Mouse (Mus musculus): ENCODE measurements around the gene Rnps1. TPM values are rescaled to one million over a fixed set of nuclear protein-coding genes. Genes with fewer than 3 reads are reported as not detected.

The Rnps1 gene
- 471 and 476 TPM in 2 replicates for polyA plus RNA-seq (2016; fragmentation: Nextera tagmentation; extraction: Ambion mirVana)

GRCm38 (mm10) chr17:24414230-24414976 is at the start of gene Rnps1:
TSS of gene Rnps1 (plus strand) at chr17:24414565.
- Histone ChIP-seq H3K4me3 (peak within 1 kb of the TSS; percentile 84), H3K27ac (replicated peaks) (peak within 1 kb of the TSS; percentile 97), H3K27me3 (replicated peaks; ENCODE audit: low read depth, poor library complexity, severe bottlenecking) (no peaks in the 10 kb centered on the region), H3K4me1 (peaks cover 28% of the 10 kb centered on the region), H3K36me3 (replicated peaks) (peaks cover 60% of the 10 kb centered on the region), H3K9me3 (no peaks in the 10 kb centered on the region)
- DNase-seq (ENCODE audit: low spot score), result peak; percentile 100
- WGBS, result under 1% methylated on average over 64 of the region's 64 CpGs

- no peak overlapping the region for H3K27ac ChIP-seq (replicated peaks)
- 0 out of 2 replicates have a peak, but pooled peaks cover 3% of the 10 kb centered on the region for H3K4me1 ChIP-seq
- peaks cover 8% of the 10 kb centered on the region; the same call in 1 of the 2 replicates for H3K36me3 ChIP-seq (replicated peaks)
- H3K9me3 ChIP-seq, result no peaks in the 10 kb centered on the region
- WGBS, result 56% methylated on average over 13 of the region's 13 CpGs
- no peak overlapping the region for H3K4me3 ChIP-seq
- DNase-seq (ENCODE audit: low spot score), result no peak
- H3K27me3 ChIP-seq (replicated peaks; ENCODE audit: low read depth, poor library complexity, severe bottlenecking), result no peaks in the 10 kb centered on the region
Measured at GRCm38 (mm10) chr17:24365863-24366262, 48.5 kb upstream of the Rnps1 start.

GRCm38 (mm10) chr17:24375094-24375712 is 39.2 kb upstream of the Rnps1 start:
- Histone ChIP-seq H3K36me3 (replicated peaks) (peaks cover 10% of the 10 kb centered on the region; the same call in 1 of the 2 replicates), H3K27me3 (replicated peaks; ENCODE audit: low read depth, poor library complexity, severe bottlenecking) (no peaks in the 10 kb centered on the region), H3K4me3 (no peak overlapping the region), H3K4me1 (peaks cover 5% of the 10 kb centered on the region), H3K27ac (replicated peaks) (no peak overlapping the region), H3K9me3 (no peaks in the 10 kb centered on the region)
- 67% methylated on average over 5 of the region's 5 CpGs for WGBS
- DNase-seq (ENCODE audit: low spot score), result peak; percentile 21

- H3K9me3 ChIP-seq, result no peaks in the 10 kb centered on the region
- DNase-seq (ENCODE audit: low spot score), result no peak
- peaks cover 10% of the 10 kb centered on the region; the same call in 1 of the 2 replicates for H3K36me3 ChIP-seq (replicated peaks)
- peaks cover 5% of the 10 kb centered on the region for H3K4me1 ChIP-seq
- H3K27me3 ChIP-seq (replicated peaks; ENCODE audit: low read depth, poor library complexity, severe bottlenecking), result no peaks in the 10 kb centered on the region
- 93% methylated on average over 6 of the region's 6 CpGs for WGBS
- H3K4me3 ChIP-seq, result no peak overlapping the region
- no peak overlapping the region for H3K27ac ChIP-seq (replicated peaks)
Measured at GRCm38 (mm10) chr17:24375886-24376285, 38.5 kb upstream of the Rnps1 start.

GRCm38 (mm10) chr17:24378496-24378895 is 35.9 kb upstream of the Rnps1 start:
- Histone ChIP-seq H3K27ac (replicated peaks) (no peak overlapping the region), H3K4me3 (no peak overlapping the region), H3K27me3 (replicated peaks; ENCODE audit: low read depth, poor library complexity, severe bottlenecking) (no peaks in the 10 kb centered on the region), H3K9me3 (no peaks in the 10 kb centered on the region), H3K4me1 (peaks cover 5% of the 10 kb centered on the region), H3K36me3 (replicated peaks) (peaks cover 10% of the 10 kb centered on the region)
- no peak for DNase-seq (ENCODE audit: low spot score)
- WGBS, result 87% methylated on average over 2 of the region's 2 CpGs

- Histone ChIP-seq H3K9me3 (no peaks in the 10 kb centered on the region), H3K27ac (replicated peaks) (no peak overlapping the region), H3K36me3 (replicated peaks) (peaks cover 26% of the 10 kb centered on the region), H3K4me3 (no peak overlapping the region), H3K4me1 (no peaks in the 10 kb centered on the region), H3K27me3 (replicated peaks; ENCODE audit: low read depth, poor library complexity, severe bottlenecking) (no peaks in the 10 kb centered on the region)
- DNase-seq (ENCODE audit: low spot score), result no peak
- 79% methylated on average over 8 of the region's 8 CpGs for WGBS
Measured at GRCm38 (mm10) chr17:24383789-24384188, 30.6 kb upstream of the Rnps1 start.

- Histone ChIP-seq H3K4me3 (no peak overlapping the region), H3K27ac (replicated peaks) (no peak overlapping the region), H3K27me3 (replicated peaks; ENCODE audit: low read depth, poor library complexity, severe bottlenecking) (no peaks in the 10 kb centered on the region), H3K9me3 (no peaks in the 10 kb centered on the region), H3K4me1 (no peaks in the 10 kb centered on the region), H3K36me3 (replicated peaks) (peaks cover 24% of the 10 kb centered on the region)
- 82% methylated on average over 5 of the region's 5 CpGs for WGBS
- no peak for DNase-seq (ENCODE audit: low spot score)
Measured at GRCm38 (mm10) chr17:24388711-24389110, 25.7 kb upstream of the Rnps1 start.

- H3K27me3 ChIP-seq (replicated peaks; ENCODE audit: low read depth, poor library complexity, severe bottlenecking), result no peaks in the 10 kb centered on the region
- peaks cover 22% of the 10 kb centered on the region for H3K36me3 ChIP-seq (replicated peaks)
- H3K27ac ChIP-seq (replicated peaks), result no peak overlapping the region
- H3K4me1 ChIP-seq, result no peaks in the 10 kb centered on the region
- DNase-seq (ENCODE audit: low spot score), result peak; percentile 62
- no peak overlapping the region for H3K4me3 ChIP-seq
- H3K9me3 ChIP-seq, result no peaks in the 10 kb centered on the region
- WGBS, result 4% methylated on average over 2 of the region's 2 CpGs
Measured at GRCm38 (mm10) chr17:24389865-24390264, 24.5 kb upstream of the Rnps1 start.

GRCm38 (mm10) chr17:24391149-24391548 is 23.2 kb upstream of the Rnps1 start:
- no peak overlapping the region for H3K4me3 ChIP-seq
- no peak overlapping the region for H3K27ac ChIP-seq (replicated peaks)
- DNase-seq (ENCODE audit: low spot score), result peak; percentile 33
- H3K36me3 ChIP-seq (replicated peaks), result peaks cover 16% of the 10 kb centered on the region; the same call in 1 of the 2 replicates
- H3K9me3 ChIP-seq, result no peaks in the 10 kb centered on the region
- no peaks in the 10 kb centered on the region for H3K4me1 ChIP-seq
- no peaks in the 10 kb centered on the region for H3K27me3 ChIP-seq (replicated peaks; ENCODE audit: low read depth, poor library complexity, severe bottlenecking)
- 68% methylated on average over 8 of the region's 8 CpGs for WGBS

- no peaks in the 10 kb centered on the region for H3K36me3 ChIP-seq (replicated peaks)
- 26% methylated on average over 4 of the region's 4 CpGs for WGBS
- no peaks in the 10 kb centered on the region for H3K27me3 ChIP-seq (replicated peaks; ENCODE audit: low read depth, poor library complexity, severe bottlenecking)
- H3K4me3 ChIP-seq, result no peak overlapping the region
- DNase-seq (ENCODE audit: low spot score), result no peak
- no peaks in the 10 kb centered on the region for H3K4me1 ChIP-seq
- H3K9me3 ChIP-seq, result no peaks in the 10 kb centered on the region
- no peak overlapping the region for H3K27ac ChIP-seq (replicated peaks)
Measured at GRCm38 (mm10) chr17:24393527-24393926, 20.8 kb upstream of the Rnps1 start.

- H3K9me3 ChIP-seq, result no peaks in the 10 kb centered on the region
- no peak overlapping the region for H3K27ac ChIP-seq (replicated peaks)
- DNase-seq (ENCODE audit: low spot score), result no peak
- H3K4me1 ChIP-seq, result no peaks in the 10 kb centered on the region
- 89% methylated on average over 7 of the region's 7 CpGs for WGBS
- 0 out of 2 replicates have a peak, but pooled peaks cover under 1% of the 10 kb centered on the region for H3K36me3 ChIP-seq (replicated peaks)
- no peaks in the 10 kb centered on the region for H3K27me3 ChIP-seq (replicated peaks; ENCODE audit: low read depth, poor library complexity, severe bottlenecking)
- H3K4me3 ChIP-seq, result no peak overlapping the region
Measured at GRCm38 (mm10) chr17:24394456-24394855, 19.9 kb upstream of the Rnps1 start.

GRCm38 (mm10) chr17:24402371-24402770 is 12.0 kb upstream of the Rnps1 start:
- Histone ChIP-seq H3K4me3 (no peak overlapping the region), H3K27me3 (replicated peaks; ENCODE audit: low read depth, poor library complexity, severe bottlenecking) (no peaks in the 10 kb centered on the region), H3K9me3 (no peaks in the 10 kb centered on the region), H3K4me1 (no peaks in the 10 kb centered on the region), H3K36me3 (replicated peaks) (peaks cover 39% of the 10 kb centered on the region), H3K27ac (replicated peaks) (no peak overlapping the region)
- WGBS, result 75% methylated on average over 3 of the region's 3 CpGs
- DNase-seq (ENCODE audit: low spot score), result no peak
